Mouse (Mus musculus): ENCODE results near the gene Wdr95.

GRCm38 (mm10) chr5:149649499-149650178, 121.2 kb downstream of the Wdr95 start:
- TF ChIP-seq CTCF (IDR thresholded peaks at IDR 0.05; ENCODE audit: control insufficient read depth, insufficient read depth, insufficient read length) (no peak), MAX (IDR thresholded peaks at IDR 0.05) (no peak), MYOG (IDR thresholded peaks at IDR 0.05; ENCODE audit: control insufficient read depth, extremely low read depth, insufficient read length) (no peak)
